Mouse (Mus musculus) cerebellum, adult 2 months (tissue): ENCODE data around the gene Otud7b. TPM values are rescaled to one million over a fixed set of nuclear protein-coding genes. Genes with fewer than 3 reads are reported as not detected.

Experiments
- DNase-seq, 2 experiments: peaks; one replicate each; pipeline ENCODE4 v3.0.0; 2021
- H3K27ac ChIP-seq: fragments of 200-500 bp; 2 replicates; pipeline ENCODE4 v1.5.1; 2012; ENCODE audit warnings: low read length, control low read depth, inconsistent platforms; ENCODE audit not compliant: insufficient read depth
- H3K27me3 ChIP-seq: fragments of 200-500 bp; 2 replicates; pipeline ENCODE4 v1.6.1; 2012; ENCODE audit warnings: inconsistent platforms, mild to moderate bottlenecking, low read length, moderate library complexity; ENCODE audit not compliant: control insufficient read depth, insufficient read depth
- H3K4me1 ChIP-seq: fragments of 200-500 bp; 2 replicates; pipeline ENCODE4 v1.6.1; 2011; ENCODE audit warnings: low read length; ENCODE audit not compliant: control insufficient read depth, insufficient read depth
- H3K4me3 ChIP-seq: fragments of 200-500 bp; replicated peaks from 2 replicates; pipeline ENCODE3; 2011; ENCODE audit warnings: mild to moderate bottlenecking, low read depth, low read length, control low read depth; ENCODE audit not compliant: insufficient read depth
- CTCF ChIP-seq: fragments of 200-500 bp; IDR thresholded peaks from 2 replicates; pipeline ENCODE4 v1.5.1; 2011; ENCODE audit warnings: low read depth, mild to moderate bottlenecking, control low read depth, low read length, moderate library complexity, borderline replicate concordance; ENCODE audit not compliant: insufficient read depth
- POLR2A ChIP-seq: fragments of 200-500 bp; IDR thresholded peaks from 2 replicates; pipeline ENCODE4 v1.6.1; 2011; ENCODE audit warnings: low read length, control low read depth, borderline replicate concordance; ENCODE audit not compliant: insufficient read depth
- whole genome bisulfite sequencing: fragments of 180-500 bp; shearing (Covaris S2); methylation state at CpG from one replicate; pipeline ENCODE4 v1.1.7; 2018; 5-methylcytosine and 5-hydroxymethylcytosine counted together
- polyA plus RNA-seq: library from polyadenylated mRNA; depleted of rRNA; stranded (reverse); fragments of >200 nt; gene quantifications from 2 replicates; pipeline ENCODE4 v1.2.3, GENCODE M21; 2012

Otud7b gene
- polyA plus RNA-seq, 1 experiment, result 30.0 TPM

- 2% methylated on average over 8 of the region's 8 CpGs for WGBS
- no peaks in the 10 kb centered on the region for H3K27me3 ChIP-seq
- no peak for DNase-seq
- TF ChIP-seq CTCF (no peak), POLR2A (no peak)
- H3K27ac ChIP-seq, result peak overlapping the region; percentile 60
- peak overlapping the region; percentile 98 for H3K4me3 ChIP-seq
- peaks cover 5% of the 10 kb centered on the region; the same call in 1 of the 2 replicates for H3K4me1 ChIP-seq
Observed at GRCm38 (mm10) chr3:96103901-96104260, 446 bp upstream of the Otud7b start.

GRCm38 (mm10) chr3:96105232-96105747 is 963 bp downstream of the Otud7b start:
- peaks cover 5% of the 10 kb centered on the region; the same call in 1 of the 2 replicates for H3K4me1 ChIP-seq
- TF ChIP-seq CTCF (no peak), POLR2A (no peak)
- H3K4me3 ChIP-seq, result peak overlapping the region; percentile 98
- 4% methylated on average over 10 of the region's 10 CpGs for WGBS
- DNase-seq, result peak; percentile 26 to 27
- peak overlapping the region; percentile 53 for H3K27ac ChIP-seq
- H3K27me3 ChIP-seq, result no peaks in the 10 kb centered on the region

GRCm38 (mm10) chr3:96106151-96106550 is 1.8 kb downstream of the Otud7b start:
- Histone ChIP-seq H3K27me3 (no peaks in the 10 kb centered on the region), H3K4me1 (peaks cover 5% of the 10 kb centered on the region; the same call in 1 of the 2 replicates), H3K4me3 (no peak overlapping the region), H3K27ac (no peak overlapping the region)
- no peak for DNase-seq
- 84% methylated on average over 4 of the region's 4 CpGs for WGBS
- no peak for TF ChIP-seq CTCF
- no peak for TF ChIP-seq POLR2A

GRCm38 (mm10) chr3:96108315-96108714 is 4.0 kb downstream of the Otud7b start:
- H3K4me3 ChIP-seq, result peak overlapping the region; percentile 24
- TF ChIP-seq POLR2A (no peak), CTCF (no peak)
- 89% methylated on average over 3 of the region's 3 CpGs for WGBS
- DNase-seq, result no peak
- H3K27ac ChIP-seq, result peak overlapping the region; percentile 36; the same call in 1 of the 2 replicates
- peaks cover 5% of the 10 kb centered on the region; the same call in 1 of the 2 replicates for H3K4me1 ChIP-seq
- no peaks in the 10 kb centered on the region for H3K27me3 ChIP-seq

DNA sequence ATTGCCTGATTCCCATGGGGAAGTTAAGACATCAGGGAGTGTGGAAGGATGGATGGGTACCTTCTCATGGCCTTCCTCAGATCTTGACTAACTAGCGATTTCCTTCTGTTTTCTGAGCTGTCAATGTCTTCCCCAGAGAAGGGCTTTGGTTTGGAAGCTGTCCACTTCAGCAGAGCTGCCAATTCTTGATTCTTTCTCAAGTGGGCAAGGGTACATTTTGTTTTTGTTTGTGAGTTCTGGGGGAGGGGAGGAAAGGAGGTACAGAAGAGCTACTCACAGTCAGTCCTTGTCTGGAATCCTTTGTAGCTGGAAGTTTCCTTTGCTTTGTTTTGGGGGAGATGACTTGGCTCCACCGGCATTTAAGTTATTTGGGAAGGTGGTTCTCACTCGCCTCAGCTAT is 8.9 kb downstream of the Otud7b start:
- 48% methylated on average over 3 of the region's 3 CpGs for WGBS
- no peak overlapping the region for H3K4me3 ChIP-seq
- DNase-seq, result peak in 1 of 2 experiments; percentile 19
- TF ChIP-seq CTCF, result no peak
- TF ChIP-seq POLR2A, result no peak
- H3K27ac ChIP-seq, result no peak overlapping the region
- no peaks in the 10 kb centered on the region for H3K4me1 ChIP-seq
- H3K27me3 ChIP-seq, result no peaks in the 10 kb centered on the region

GRCm38 (mm10) chr3:96118142-96118541 is 13.8 kb downstream of the Otud7b start:
- H3K4me1 ChIP-seq, result no peaks in the 10 kb centered on the region
- H3K4me3 ChIP-seq, result no peak overlapping the region
- H3K27me3 ChIP-seq, result no peaks in the 10 kb centered on the region
- H3K27ac ChIP-seq, result no peak overlapping the region
- WGBS, result 81% methylated on average over 2 of the region's 2 CpGs
- DNase-seq, result no peak
- no peak for TF ChIP-seq POLR2A
- no peak for TF ChIP-seq CTCF

DNA sequence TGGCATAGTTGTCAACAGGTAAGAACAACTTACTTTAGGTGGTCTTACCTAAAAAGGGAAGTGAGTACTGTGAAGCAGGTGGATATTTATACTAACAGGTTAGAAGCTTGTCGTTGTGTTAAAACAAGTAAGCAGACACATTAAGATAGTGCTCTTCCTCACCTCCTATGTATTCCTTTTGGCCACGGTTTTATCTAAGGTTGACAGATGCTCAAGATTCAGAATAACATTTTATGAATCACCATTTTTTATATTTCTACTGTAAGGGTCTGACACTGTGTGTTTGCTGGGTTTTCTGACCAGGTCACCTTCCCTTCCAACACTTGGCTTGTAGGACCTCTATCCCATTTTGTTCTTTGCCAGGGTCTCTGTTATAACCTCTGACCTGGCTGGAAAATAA is 14.4 kb downstream of the Otud7b start:
- Histone ChIP-seq H3K27ac (no peak overlapping the region), H3K4me3 (no peak overlapping the region), H3K27me3 (no peaks in the 10 kb centered on the region), H3K4me1 (no peaks in the 10 kb centered on the region)
- no peak for DNase-seq
- no peak for TF ChIP-seq POLR2A
- TF ChIP-seq CTCF, result no peak
- WGBS, result 91% methylated on average over 2 of the region's 2 CpGs

DNA sequence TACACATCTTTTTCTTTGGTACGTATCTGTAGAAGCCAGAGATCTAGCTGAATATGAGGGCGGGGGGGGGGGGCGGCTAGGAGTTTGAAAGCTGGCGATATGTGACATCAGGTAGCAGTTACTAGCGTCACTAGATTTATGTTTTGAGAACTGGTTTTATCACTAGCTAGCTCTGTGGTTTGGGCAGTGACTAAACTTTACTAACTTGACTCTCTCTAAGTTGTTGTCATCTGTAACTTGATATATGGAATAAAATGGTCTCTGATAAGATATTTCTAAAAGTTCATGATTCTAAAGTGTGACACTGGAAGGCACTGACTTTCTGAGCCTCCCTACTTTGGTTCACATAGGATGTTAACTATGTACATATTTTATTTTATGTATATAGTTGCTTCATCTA is 19.9 kb downstream of the Otud7b start:
- 93% methylated on average over 5 of the region's 5 CpGs for WGBS
- H3K27ac ChIP-seq, result no peak overlapping the region
- H3K4me3 ChIP-seq, result no peak overlapping the region
- H3K4me1 ChIP-seq, result no peaks in the 10 kb centered on the region
- no peak for DNase-seq
- no peaks in the 10 kb centered on the region for H3K27me3 ChIP-seq
- no peak for TF ChIP-seq CTCF
- TF ChIP-seq POLR2A, result no peak

GRCm38 (mm10) chr3:96128128-96128527 is 23.8 kb downstream of the Otud7b start:
- H3K27ac ChIP-seq, result no peak overlapping the region
- no peak for TF ChIP-seq POLR2A
- TF ChIP-seq CTCF, result no peak

More at GRCm38 (mm10) chr3:96128128-96128527, 23.8 kb downstream of the Otud7b start:
- H3K4me3 ChIP-seq, result no peak overlapping the region
- H3K27me3 ChIP-seq, result no peaks in the 10 kb centered on the region
- DNase-seq, result no peak
- H3K4me1 ChIP-seq, result no peaks in the 10 kb centered on the region
